Mouse (Mus musculus) CD4-positive, CD25-positive, alpha-beta regulatory T cell (primary cell): Measurements from ENCODE around the gene Txndc11. TPM values are rescaled to one million over a fixed set of nuclear protein-coding genes. Genes with fewer than 3 reads are reported as not detected.

Experiments used
- polyA plus RNA-seq: library from polyadenylated mRNA; unstranded; fragments of 100-300 nt; shearing (Covaris generic); gene quantifications from one replicate; pipeline ENCODE4 v1.2.1, GENCODE M21; 2017

Gene Txndc11
- 45.9 TPM for polyA plus RNA-seq

DNA sequence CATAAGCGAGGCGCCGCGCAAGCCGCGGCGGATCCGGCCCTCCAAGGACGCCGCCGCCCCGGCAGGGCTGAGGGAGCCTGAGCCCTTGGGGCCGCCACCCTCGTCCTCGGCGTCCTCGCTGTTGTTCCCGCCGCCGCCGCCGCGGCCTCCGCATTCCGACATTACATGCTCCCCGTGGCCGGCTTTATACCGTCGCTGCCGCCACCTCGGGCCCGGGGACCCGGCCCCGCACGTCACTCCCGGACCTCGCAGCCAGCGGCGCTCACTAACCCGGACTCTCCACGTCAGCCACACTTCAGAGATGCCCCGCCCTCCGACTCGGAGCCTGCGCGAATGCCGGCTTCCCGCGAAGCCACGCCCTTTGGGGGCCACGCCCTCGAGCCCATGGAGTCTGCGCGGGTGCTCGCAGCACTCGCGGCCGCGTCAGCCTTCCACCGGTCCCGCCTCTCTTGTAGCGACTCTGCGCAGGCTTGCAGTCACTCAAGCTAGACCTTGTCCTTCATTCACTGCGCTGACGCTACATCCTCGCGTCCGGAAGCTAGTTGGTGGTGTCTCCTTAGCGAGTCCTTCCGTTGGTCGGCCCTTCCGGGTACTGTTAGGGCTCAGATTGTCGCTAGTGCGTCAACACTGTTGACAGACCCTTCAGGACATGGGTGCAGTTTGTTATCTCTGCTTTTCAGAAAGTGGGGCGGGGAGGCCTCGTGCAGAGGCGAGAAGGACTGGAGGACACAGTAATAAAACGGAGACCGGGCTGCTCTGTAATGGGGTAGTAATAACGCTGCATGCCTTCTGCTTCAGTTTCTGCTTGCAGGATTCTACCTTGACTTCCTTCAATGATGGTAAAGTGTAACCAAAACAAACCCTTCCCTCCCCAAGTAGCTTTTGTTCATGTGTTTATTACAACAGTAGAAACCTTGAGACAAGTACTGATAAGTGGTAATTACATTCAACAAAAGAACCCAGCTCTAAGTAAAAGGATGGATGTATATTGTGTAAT lies at the start of gene Txndc11:
Gene Txndc11, minus strand, starts transcription at position 303 of the 997 bp plus-strand sequence.

DNA sequence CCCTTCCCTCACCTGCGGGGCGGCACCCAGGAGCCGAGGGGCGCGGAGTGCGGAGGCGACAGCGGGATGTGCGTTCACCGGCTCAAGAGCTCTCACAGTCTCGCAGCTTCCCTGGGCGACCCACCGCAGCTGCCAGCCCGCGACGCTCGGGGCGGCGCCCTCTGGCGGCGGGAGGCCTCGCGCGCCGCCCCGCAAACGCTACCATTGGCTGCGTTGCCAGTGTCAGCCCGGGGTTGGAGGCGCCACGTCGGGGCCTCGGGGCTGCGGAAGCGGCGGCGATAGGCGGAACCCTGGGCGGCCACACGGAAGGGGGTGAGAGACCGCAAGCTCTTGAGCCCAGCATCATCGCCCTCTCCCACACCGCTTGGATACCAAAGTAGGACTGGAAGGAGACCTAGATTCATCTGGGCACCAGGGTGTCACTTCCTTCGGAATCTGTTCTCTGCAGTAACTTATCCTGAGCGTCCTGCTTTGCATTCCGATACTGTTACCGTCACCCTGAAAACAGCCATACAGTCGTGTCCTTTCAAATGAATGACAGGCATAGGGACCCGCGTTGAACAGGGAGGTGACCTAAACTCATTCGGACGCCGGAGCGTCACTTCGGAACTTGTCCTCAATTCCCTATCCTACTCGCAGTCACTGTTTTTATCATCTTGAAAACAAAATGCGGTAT lies 41.9 kb upstream of the Txndc11 start, which contains the start of gene Zc3h7a:
Gene Zc3h7a, minus strand, starts transcription at position 186 of the 676 bp plus-strand sequence.

DNA sequence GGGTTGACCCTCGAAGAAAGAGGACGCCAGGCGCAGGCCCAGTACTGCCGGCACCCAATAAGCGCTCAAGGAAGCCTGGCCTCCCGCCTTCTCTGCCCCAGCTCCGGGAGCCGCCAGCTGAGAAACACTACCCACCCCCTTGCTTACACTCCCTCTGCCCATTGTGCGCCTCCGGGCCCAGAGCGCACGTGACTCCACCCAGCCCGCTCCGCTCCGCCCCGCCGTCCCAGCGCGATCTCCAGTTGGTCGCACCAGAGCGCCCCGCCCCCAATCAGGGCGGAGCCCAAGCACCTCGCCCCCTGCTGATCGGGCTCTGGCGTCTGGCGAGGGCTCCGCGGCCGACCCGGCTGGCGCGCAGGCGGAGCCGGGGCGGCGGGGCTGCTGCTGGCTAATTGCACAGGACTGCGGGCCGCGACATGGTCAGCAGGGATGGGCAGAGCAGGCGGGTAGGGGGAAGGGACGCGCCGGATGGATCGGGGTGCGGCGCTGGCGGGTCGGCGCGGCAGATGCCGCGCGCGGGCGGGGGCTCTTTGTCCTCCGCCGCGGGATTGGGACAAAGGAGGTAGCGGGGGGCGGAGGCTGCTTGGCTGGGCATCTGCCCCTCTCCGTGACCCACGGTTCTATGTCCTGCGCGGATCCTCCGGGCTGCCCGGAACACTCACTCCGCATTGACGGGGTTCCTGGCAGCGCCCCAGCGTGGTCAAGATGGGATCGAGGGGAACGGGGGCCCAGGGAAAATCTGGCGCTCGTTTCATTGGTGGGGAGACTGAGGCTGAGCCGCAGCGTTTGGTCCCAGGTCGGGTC lies 68.2 kb downstream of the Txndc11 start, which contains the start of gene Litaf:
Gene Litaf, minus strand, starts transcription at position 129 of the 804 bp plus-strand sequence.

DNA sequence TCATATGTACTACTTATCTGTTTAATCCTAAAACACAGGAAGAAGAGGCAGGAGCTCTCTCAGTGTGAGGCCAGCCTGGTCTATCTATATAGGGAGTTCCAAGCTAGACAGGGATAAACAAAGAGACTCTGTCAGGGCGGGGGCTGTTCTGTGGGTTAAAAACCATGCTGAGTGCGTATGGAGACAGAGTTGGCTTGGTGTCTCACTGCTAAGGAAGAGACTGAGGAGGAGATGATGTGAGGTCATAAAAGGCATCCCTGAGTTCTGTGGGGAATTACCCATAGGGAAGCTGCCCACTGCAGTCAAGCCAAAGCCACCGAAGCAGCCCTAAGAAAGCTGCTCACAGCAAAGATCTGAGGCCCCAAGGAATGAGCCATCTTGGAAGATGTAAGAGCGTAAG lies 73.8 kb downstream of the Txndc11 start, which contains the start of gene Snn:
Gene Snn, plus strand, starts transcription at position 301 of the 400 bp plus-strand sequence.

Other genes with a start within 250 kb of the Txndc11 start
- 2.1 TPM for gene Snn, start 73.7 kb downstream of the Txndc11 start, polyA plus RNA-seq
- gene Litaf, start 68.5 kb downstream of the Txndc11 start, polyA plus RNA-seq: 18.8 TPM
- gene Zc3h7a, start 41.7 kb upstream of the Txndc11 start, polyA plus RNA-seq: 314 TPM
- 162 TPM for gene Rsl1d1, start 68.7 kb upstream of the Txndc11 start, polyA plus RNA-seq
- 97.2 TPM for gene Gspt1, start 119.7 kb upstream of the Txndc11 start, polyA plus RNA-seq
- not detected for gene Tnfrsf17, start 179.2 kb upstream of the Txndc11 start, polyA plus RNA-seq
- gene Snx29, start 188.3 kb upstream of the Txndc11 start, polyA plus RNA-seq: 23.3 TPM